Comparison of ENCODE assay signal across 12 mouse cellular contexts in genomic region chr4:114599121-114599520, GRCm38 (mm10).
DNase-seq lines count a peak whose midpoint lies in the region; ATAC-seq and TF ChIP-seq lines count a peak whose summit lies in the region.
"Had no signal": no experiment of that assay in that cellular context is flagged by ENCODE, and none has a peak within 500 bp of the region (broad histone marks: within the 10 kb centered on the region; RNA-seq: fewer than 3 reads in every experiment).

No protein-coding gene starts in this region.

- H3K9ac ChIP-seq in forebrain, postnatal 0 days = no peak overlapping the region
- H3K9ac ChIP-seq in forebrain, embryonic 16.5 days (replicated peaks; ENCODE audit: low read depth, low read length) = no peak overlapping the region
- no peak overlapping the region for H3K9ac ChIP-seq in lung, embryonic 15.5 days
- H3K9ac ChIP-seq: hindbrain, embryonic 15.5 days; stomach, embryonic 15.5 days had no signal

- DNase-seq in forebrain, postnatal 0 days = no peak
- no peak for DNase-seq in lung, postnatal 25 days (ENCODE audit: low spot score)
- DNase-seq in kidney, postnatal 36 days = peak; percentile 30 to 58
- peak; percentile 75 for DNase-seq in thymus, postnatal 0 days (ENCODE audit: low spot score)
- DNase-seq: cerebellum, adult 9-10 months had no signal

- no peak for ATAC-seq in forebrain, postnatal 0 days
- ATAC-seq in forebrain, embryonic 16.5 days = no peak
- ATAC-seq in lung, embryonic 15.5 days (ENCODE audit: borderline replicate concordance, extremely low read depth, low FRiP score, low TSS enrichment) = peak; percentile 46; the same call in 1 of the 2 replicates
- no peak for ATAC-seq in megakaryocyte, adult 5-6 weeks (ENCODE audit: poor library complexity, severe bottlenecking)
- no peak; the same call in 1 of the 2 replicates for ATAC-seq in granulocyte monocyte progenitor cell, adult 5-6 weeks (replicated peaks; ENCODE audit: poor library complexity, severe bottlenecking)

- no peak overlapping the region for H3K27ac ChIP-seq in forebrain, postnatal 0 days (ENCODE audit: low read depth, low read length)
- H3K27ac ChIP-seq in forebrain, embryonic 16.5 days (ENCODE audit: low read length) = no peak overlapping the region
- H3K27ac ChIP-seq in lung, embryonic 15.5 days = no peak overlapping the region
- H3K27ac ChIP-seq: hindbrain, embryonic 15.5 days; macrophage; stomach, embryonic 15.5 days had no signal

- no peaks in the 10 kb centered on the region for H3K36me3 ChIP-seq in forebrain, postnatal 0 days (ENCODE audit: insufficient read depth)
- H3K36me3 ChIP-seq in forebrain, embryonic 16.5 days (ENCODE audit: control insufficient read depth, insufficient read depth) = no peaks in the 10 kb centered on the region
- H3K36me3 ChIP-seq in lung, embryonic 15.5 days = no peaks in the 10 kb centered on the region
- H3K36me3 ChIP-seq: hindbrain, embryonic 15.5 days; stomach, embryonic 15.5 days had no signal

- TF ChIP-seq CTCF in forebrain, postnatal 0 days (IDR thresholded peaks at IDR 0.05; ENCODE audit: low read depth) = peak; percentile 43

- no peaks in the 10 kb centered on the region for H3K9me3 ChIP-seq in forebrain, postnatal 0 days (ENCODE audit: low read length)
- no peaks in the 10 kb centered on the region for H3K9me3 ChIP-seq in forebrain, embryonic 16.5 days (ENCODE audit: control insufficient read depth, low read length)
- H3K9me3 ChIP-seq in lung, embryonic 15.5 days = no peaks in the 10 kb centered on the region
- H3K9me3 ChIP-seq: hindbrain, embryonic 15.5 days; stomach, embryonic 15.5 days had no signal

- H3K27me3 ChIP-seq in forebrain, postnatal 0 days (ENCODE audit: insufficient read depth, low read length) = no peaks in the 10 kb centered on the region
- no peaks in the 10 kb centered on the region for H3K27me3 ChIP-seq in forebrain, embryonic 16.5 days (replicated peaks; ENCODE audit: control insufficient read depth, insufficient read depth, low read length)
- no peaks in the 10 kb centered on the region for H3K27me3 ChIP-seq in lung, embryonic 15.5 days
- H3K27me3 ChIP-seq: hindbrain, embryonic 15.5 days; stomach, embryonic 15.5 days had no signal

- no peaks in the 10 kb centered on the region for H3K4me1 ChIP-seq in forebrain, postnatal 0 days (ENCODE audit: insufficient read depth)
- no peaks in the 10 kb centered on the region; the same call in 1 of the 2 replicates for H3K4me1 ChIP-seq in forebrain, embryonic 16.5 days (replicated peaks; ENCODE audit: control insufficient read depth, insufficient read depth, low read length)
- H3K4me1 ChIP-seq in lung, embryonic 15.5 days = peaks cover 25% of the 10 kb centered on the region

- no peak overlapping the region for H3K4me2 ChIP-seq in forebrain, postnatal 0 days (ENCODE audit: low read depth)
- no peak overlapping the region for H3K4me2 ChIP-seq in forebrain, embryonic 16.5 days (ENCODE audit: low read length)
- no peak overlapping the region for H3K4me2 ChIP-seq in lung, embryonic 15.5 days
- H3K4me2 ChIP-seq: hindbrain, embryonic 15.5 days; stomach, embryonic 15.5 days had no signal

- H3K4me3 ChIP-seq in forebrain, postnatal 0 days (ENCODE audit: low read depth, low read length) = no peak overlapping the region
- no peak overlapping the region for H3K4me3 ChIP-seq in forebrain, embryonic 16.5 days (replicated peaks; ENCODE audit: low read length)
- H3K4me3 ChIP-seq in lung, embryonic 15.5 days = no peak overlapping the region
- H3K4me3 ChIP-seq: hindbrain, embryonic 15.5 days; stomach, embryonic 15.5 days had no signal

Comparison
In these comparisons a context has a peak if more than half of its experiments do, and no peak if none do; other contexts are left out.
1. DNase-seq: peak in kidney, postnatal 36 days (2 of 2) and thymus, postnatal 0 days (single experiment); none in forebrain, postnatal 0 days (single experiment) and lung, postnatal 25 days (single experiment).